Mouse (Mus musculus) stomach, embryonic 14.5 days (tissue): Measurements from ENCODE around the gene Tmem186. TPM values are rescaled to one million over a fixed set of nuclear protein-coding genes. Genes with fewer than 3 reads are reported as not detected.

Experiments used
- ATAC-seq: fragments of 200-750 bp; cut with Nextera tagmentation; 2 replicates; pipeline ENCODE4 v1.8.0; 2017; ENCODE audit warnings: low read depth, moderate TSS enrichment; ENCODE audit not compliant: insufficient number of reproducible peaks, insufficient read depth, low FRiP score
- H3K27ac ChIP-seq: fragments of 300-500 bp; sonication (generic); 2 replicates; pipeline ENCODE4 v1.5.1; 2014; ENCODE audit warnings: mild to moderate bottlenecking, low read length, moderate library complexity, mixed read lengths
- H3K27me3 ChIP-seq: fragments of 300-500 bp; sonication (generic); 2 replicates; pipeline ENCODE4 v1.6.1; 2014; ENCODE audit warnings: low read length, control low read depth, mixed read lengths; ENCODE audit not compliant: control insufficient read depth, insufficient read depth
- H3K36me3 ChIP-seq: fragments of 300-500 bp; sonication (generic); 2 replicates; pipeline ENCODE4 v1.6.1; 2014; ENCODE audit warnings: mild to moderate bottlenecking, control low read depth, low read length, moderate library complexity, mixed read lengths; ENCODE audit not compliant: control insufficient read depth, insufficient read depth
- H3K4me1 ChIP-seq: fragments of 300-500 bp; sonication (generic); 2 replicates; pipeline ENCODE4 v1.6.1; 2014; ENCODE audit warnings: low read length, control low read depth, mixed read lengths; ENCODE audit not compliant: control insufficient read depth, insufficient read depth
- H3K4me2 ChIP-seq: fragments of 300-500 bp; sonication (generic); replicated peaks from 2 replicates; pipeline ENCODE4 v1.6.1; 2014; ENCODE audit warnings: low read depth, low read length, control low read depth
- H3K4me3 ChIP-seq: fragments of 300-500 bp; sonication (generic); 2 replicates; pipeline ENCODE4 v1.5.1; 2014; ENCODE audit warnings: low read depth, low read length, control low read depth
- H3K9ac ChIP-seq: fragments of 300-500 bp; sonication (generic); replicated peaks from 2 replicates; pipeline ENCODE4 v1.6.1; 2014; ENCODE audit warnings: low read depth, mild to moderate bottlenecking, control low read depth, low read length, moderate library complexity, mixed read lengths
- H3K9me3 ChIP-seq: fragments of 300-500 bp; sonication (generic); 2 replicates; pipeline ENCODE4 v1.6.1; 2016; ENCODE audit warnings: low read depth, low read length, control low read depth; ENCODE audit not compliant: control insufficient read depth
- WGBS: fragments of 180-500 bp; shearing (Covaris S2); extraction: QIAGEN DNeasy Blood & Tissue Kit; methylation state at CpG from one replicate; pipeline ENCODE4 v1.1.7; 2014; 5-methylcytosine and 5-hydroxymethylcytosine counted together
- polyA plus RNA-seq: library from polyadenylated mRNA; unstranded; fragments of >200 nt; fragmentation: Nextera tagmentation; extraction: Ambion mirVana; gene quantifications from 2 replicates; pipeline ENCODE4 v1.2.1, GENCODE M21; 2014

Gene Tmem186
- polyA plus RNA-seq, 1 experiment from 2014 or later = 12.1 TPM

DNA sequence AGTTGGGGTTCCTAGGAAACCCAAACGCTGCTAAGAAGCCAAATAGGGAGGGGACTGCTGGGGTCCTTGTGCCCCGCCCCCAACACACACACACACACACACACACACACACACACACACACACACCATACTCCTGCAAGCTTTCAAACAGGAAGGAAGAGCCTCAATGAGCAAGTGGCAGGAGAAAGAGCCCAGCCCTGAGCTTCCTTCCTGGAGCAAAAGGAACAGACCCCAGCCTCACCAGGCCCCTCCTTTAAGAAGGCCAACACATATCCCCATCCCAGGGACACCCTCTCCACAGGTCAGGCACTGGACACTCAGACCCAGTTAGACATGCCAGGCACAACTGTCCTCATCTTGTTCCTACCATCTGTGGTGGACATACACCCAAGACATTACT is 25.5 kb upstream of the Tmem186 start:
- Histone ChIP-seq H3K27me3 (no peaks in the 10 kb centered on the region), H3K4me3 (no peak overlapping the region), H3K9ac (no peak overlapping the region), H3K27ac (no peak overlapping the region), H3K4me1 (peaks cover 7% of the 10 kb centered on the region; the same call in 1 of the 2 replicates), H3K36me3 (peaks cover 16% of the 10 kb centered on the region; the same call in 1 of the 2 replicates), H3K9me3 (no peaks in the 10 kb centered on the region), H3K4me2 (no peak overlapping the region)
- no peak for ATAC-seq
- 65% methylated on average over 2 of the region's 2 CpGs for WGBS

DNA sequence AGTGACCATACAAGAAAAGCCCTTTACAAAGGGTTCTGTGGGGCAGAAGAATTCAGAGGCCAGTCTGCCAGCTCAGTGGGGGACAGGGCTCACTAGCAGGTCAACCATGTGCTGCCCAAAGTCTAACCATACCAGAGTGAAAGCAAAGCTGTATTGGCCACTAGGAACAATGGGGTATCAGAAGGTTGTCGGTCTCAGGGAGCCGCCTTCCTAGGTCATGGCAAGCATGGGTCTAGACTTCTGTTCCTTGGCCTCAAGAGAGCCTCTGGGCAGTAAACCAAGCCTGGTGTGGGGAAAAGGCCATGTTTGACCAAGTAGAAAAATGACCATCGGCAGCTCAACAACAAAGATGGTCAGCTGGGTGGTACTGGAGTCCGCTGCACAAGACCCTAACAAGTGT is 21.3 kb upstream of the Tmem186 start:
- H3K9me3 ChIP-seq = no peaks in the 10 kb centered on the region
- 90% methylated on average over 4 of the region's 4 CpGs for WGBS
- H3K4me3 ChIP-seq = no peak overlapping the region
- H3K9ac ChIP-seq = no peak overlapping the region
- ATAC-seq = no peak
- no peaks in the 10 kb centered on the region for H3K4me1 ChIP-seq
- H3K4me2 ChIP-seq = no peak overlapping the region
- no peaks in the 10 kb centered on the region for H3K27me3 ChIP-seq
- H3K27ac ChIP-seq = no peak overlapping the region
- peaks cover 39% of the 10 kb centered on the region; the same call in 1 of the 2 replicates for H3K36me3 ChIP-seq

DNA sequence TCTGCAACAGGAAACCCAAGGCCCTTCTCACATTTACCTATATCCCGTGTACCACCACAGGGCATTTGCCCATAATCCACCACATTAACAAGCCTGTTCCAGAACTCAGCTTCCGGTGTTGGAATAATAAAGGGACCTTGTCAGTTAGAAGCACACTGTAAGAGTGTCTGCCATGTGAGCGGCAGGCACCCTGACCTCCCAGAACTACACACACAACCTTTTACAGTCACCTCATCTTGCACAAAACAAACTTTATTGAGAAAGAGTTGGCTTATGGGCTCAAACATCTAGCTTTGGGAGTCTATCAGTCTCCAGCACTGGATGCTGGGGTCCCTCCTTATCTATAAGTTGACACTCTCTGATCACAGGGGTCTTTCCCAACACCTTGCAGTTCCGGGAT is 20.8 kb upstream of the Tmem186 start:
- Histone ChIP-seq H3K4me1 (no peaks in the 10 kb centered on the region), H3K4me3 (no peak overlapping the region), H3K36me3 (peaks cover 39% of the 10 kb centered on the region; the same call in 1 of the 2 replicates), H3K9me3 (no peaks in the 10 kb centered on the region), H3K9ac (no peak overlapping the region), H3K27me3 (no peaks in the 10 kb centered on the region), H3K27ac (no peak overlapping the region), H3K4me2 (no peak overlapping the region)
- no peak for ATAC-seq
- WGBS = 88% methylated on average over 4 of the region's 4 CpGs

DNA sequence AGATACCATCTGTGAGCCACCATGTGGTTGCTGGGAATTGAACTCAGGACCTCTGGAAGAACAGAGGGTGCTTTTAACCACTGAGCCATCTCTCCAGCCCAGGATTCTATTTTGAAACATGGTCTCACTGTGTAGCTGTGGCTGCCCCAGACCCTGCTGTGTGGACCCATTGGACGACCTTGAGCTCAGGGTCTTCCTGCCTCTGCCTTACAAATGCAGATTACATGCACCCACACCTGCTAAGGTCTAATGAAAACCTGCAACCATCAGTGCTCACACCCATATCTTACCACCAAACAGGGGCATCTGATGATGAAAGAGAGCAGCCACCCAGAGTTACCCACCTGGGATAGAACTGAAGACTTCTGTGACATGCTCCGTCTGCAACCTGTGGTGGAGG is 18.7 kb upstream of the Tmem186 start:
- no peak for ATAC-seq
- peaks cover 47% of the 10 kb centered on the region for H3K36me3 ChIP-seq

DNA sequence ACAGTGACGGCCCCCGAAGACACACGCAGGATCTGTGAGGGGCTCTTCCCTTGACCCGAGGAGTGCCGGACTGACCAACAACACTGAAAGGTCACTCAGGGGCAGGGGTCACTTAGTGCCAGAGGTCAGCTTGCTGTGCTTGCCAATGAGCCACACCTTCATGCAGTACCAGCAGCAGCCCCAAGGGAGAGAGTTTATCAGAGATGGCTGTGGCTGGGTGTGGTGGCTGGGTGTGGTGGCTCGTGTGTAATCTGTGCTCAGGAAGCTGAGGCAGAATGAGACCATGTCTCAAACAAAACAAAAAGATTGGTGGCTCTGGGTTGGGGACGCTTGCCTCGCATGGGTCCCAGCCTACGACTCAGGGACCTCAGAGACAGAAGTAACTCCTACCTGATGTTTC is 18.1 kb upstream of the Tmem186 start:
- 84% methylated on average over 9 of the region's 9 CpGs for WGBS
- no peaks in the 10 kb centered on the region for H3K9me3 ChIP-seq
- H3K27me3 ChIP-seq = no peaks in the 10 kb centered on the region
- no peak overlapping the region for H3K27ac ChIP-seq
- no peak for ATAC-seq
- H3K4me1 ChIP-seq = no peaks in the 10 kb centered on the region
- H3K4me3 ChIP-seq = no peak overlapping the region
- no peak overlapping the region for H3K9ac ChIP-seq
- peaks cover 52% of the 10 kb centered on the region for H3K36me3 ChIP-seq
- no peak overlapping the region for H3K4me2 ChIP-seq

More for the DNA sequence above, 18.7 kb upstream of the Tmem186 start:
- Histone ChIP-seq H3K4me2 (no peak overlapping the region), H3K27me3 (no peaks in the 10 kb centered on the region), H3K9me3 (no peaks in the 10 kb centered on the region), H3K27ac (no peak overlapping the region), H3K4me3 (no peak overlapping the region), H3K4me1 (no peaks in the 10 kb centered on the region), H3K9ac (no peak overlapping the region)
- 80% methylated on average over 2 of the region's 2 CpGs for WGBS

DNA sequence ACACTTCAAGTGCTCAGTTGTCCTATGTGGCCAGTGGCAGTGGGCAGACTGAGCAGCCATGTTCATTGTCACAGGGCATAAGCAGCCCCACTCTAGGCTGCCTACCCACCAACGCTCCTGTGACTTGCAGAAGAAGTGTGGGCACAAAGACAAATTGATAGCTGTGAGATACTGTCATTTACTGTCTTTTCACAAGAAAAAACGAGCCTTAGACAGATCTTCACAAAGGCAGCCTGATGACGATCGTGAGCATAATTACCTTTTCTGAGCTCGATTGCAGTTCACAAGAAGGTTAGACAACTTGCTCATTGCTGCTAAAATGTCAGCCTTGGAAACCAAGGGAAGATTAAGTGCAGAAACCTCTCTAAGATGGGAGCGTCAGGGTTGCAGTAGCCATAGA is 17.6 kb upstream of the Tmem186 start:
- no peaks in the 10 kb centered on the region for H3K27me3 ChIP-seq

DNA sequence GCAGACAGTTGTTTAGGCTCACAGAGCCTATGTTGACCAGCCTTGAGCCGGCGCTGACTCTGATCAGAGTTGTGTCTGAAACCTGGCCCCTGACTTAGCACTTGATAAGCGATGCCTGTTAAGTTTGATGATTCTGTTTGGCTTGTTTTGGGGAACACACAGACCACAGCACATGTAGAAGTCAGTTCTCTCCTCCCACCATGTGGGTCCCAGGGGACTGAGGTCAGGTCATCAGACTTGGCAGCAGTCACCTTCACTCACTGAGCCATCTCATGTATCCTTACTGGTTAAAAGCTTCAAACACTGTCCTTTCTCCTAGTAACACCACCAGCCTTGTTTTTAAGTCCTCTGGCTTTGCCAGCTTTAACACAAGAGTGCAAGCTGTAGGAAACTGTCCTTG is 12.5 kb upstream of the Tmem186 start:
- H3K27me3 ChIP-seq = no peaks in the 10 kb centered on the region

More for the DNA sequence above, 17.6 kb upstream of the Tmem186 start:
- no peaks in the 10 kb centered on the region for H3K9me3 ChIP-seq
- H3K4me3 ChIP-seq = no peak overlapping the region
- no peak overlapping the region for H3K27ac ChIP-seq
- peaks cover 52% of the 10 kb centered on the region for H3K36me3 ChIP-seq
- no peak overlapping the region for H3K9ac ChIP-seq
- no peak for ATAC-seq
- no peaks in the 10 kb centered on the region for H3K4me1 ChIP-seq
- 84% methylated on average over 6 of the region's 6 CpGs for WGBS
- H3K4me2 ChIP-seq = no peak overlapping the region

DNA sequence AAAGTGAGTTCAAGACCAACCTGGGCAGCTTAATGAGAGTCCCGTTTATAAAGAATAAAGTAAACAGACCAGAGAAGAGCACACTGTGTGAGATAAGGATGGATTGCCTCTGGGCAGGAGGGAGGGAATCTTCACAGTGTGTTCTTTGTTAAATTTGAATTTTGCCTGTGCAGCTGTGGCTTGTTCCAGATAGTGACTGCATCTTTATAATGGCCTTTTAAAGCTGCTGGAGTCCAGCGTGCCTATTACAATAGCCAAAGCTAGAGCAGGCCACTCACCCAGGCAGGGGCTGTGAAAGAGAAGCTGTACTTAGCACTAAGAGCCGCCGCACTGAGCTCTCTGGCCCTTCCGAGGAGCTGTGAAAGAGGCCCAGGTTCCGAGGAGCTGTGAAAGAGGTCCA is 8.0 kb upstream of the Tmem186 start:
- ATAC-seq = no peak
- Histone ChIP-seq H3K36me3 (peaks cover 53% of the 10 kb centered on the region), H3K4me3 (no peak overlapping the region), H3K4me1 (no peaks in the 10 kb centered on the region), H3K27ac (no peak overlapping the region), H3K4me2 (no peak overlapping the region), H3K9ac (no peak overlapping the region), H3K9me3 (no peaks in the 10 kb centered on the region), H3K27me3 (no peaks in the 10 kb centered on the region)
- WGBS = 80% methylated on average over 6 of the region's 6 CpGs

More for the DNA sequence above, 12.5 kb upstream of the Tmem186 start:
- H3K4me1 ChIP-seq = no peaks in the 10 kb centered on the region
- WGBS = 91% methylated on average over 3 of the region's 3 CpGs
- H3K9ac ChIP-seq = no peak overlapping the region
- H3K36me3 ChIP-seq = peaks cover 60% of the 10 kb centered on the region
- H3K4me2 ChIP-seq = no peak overlapping the region
- H3K4me3 ChIP-seq = no peak overlapping the region
- no peak overlapping the region for H3K27ac ChIP-seq
- ATAC-seq = no peak
- no peaks in the 10 kb centered on the region for H3K9me3 ChIP-seq

DNA sequence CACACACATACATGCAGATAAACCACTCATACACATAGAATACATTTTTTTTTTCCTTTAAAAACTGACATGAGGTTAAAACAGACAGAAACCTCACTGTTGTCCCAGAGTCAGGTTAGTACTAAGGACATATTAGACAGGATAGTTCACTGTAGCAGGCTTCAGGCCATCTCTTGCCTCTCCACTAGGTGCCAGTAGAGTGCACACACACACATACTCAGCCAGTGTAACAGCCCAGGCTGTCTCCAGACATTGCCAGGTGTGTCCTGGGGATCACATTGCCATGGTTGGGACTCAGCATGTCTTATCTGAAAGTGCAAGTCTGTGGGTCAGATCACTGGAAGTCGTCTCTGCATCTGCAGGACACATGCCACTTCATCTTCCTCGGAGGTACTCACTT is 6.3 kb upstream of the Tmem186 start:
- Histone ChIP-seq H3K9me3 (no peaks in the 10 kb centered on the region), H3K4me3 (no peak overlapping the region), H3K4me2 (no peak overlapping the region), H3K9ac (no peak overlapping the region), H3K4me1 (peaks cover under 1% of the 10 kb centered on the region; the same call in 1 of the 2 replicates), H3K36me3 (peaks cover 48% of the 10 kb centered on the region), H3K27me3 (no peaks in the 10 kb centered on the region), H3K27ac (no peak overlapping the region)
- 73% methylated on average over 2 of the region's 2 CpGs for WGBS
- ATAC-seq = peak; percentile 71; the same call in 1 of the 2 replicates
